Mouse (Mus musculus) heart, embryonic 12.5 days (tissue): ENCODE results near the gene Itgam. TPM values are rescaled to one million over a fixed set of nuclear protein-coding genes. Genes with fewer than 3 reads are reported as not detected.
"Not testable (repeated sequence)": the region's sequence is repeated elsewhere in the genome, so short reads cannot be mapped to it uniquely, and the experiment has no call there.

Source experiments
- ATAC-seq: fragments of 200-750 bp; cut with Nextera tagmentation; 2 replicates; pipeline ENCODE4 v1.8.0; 2017; ENCODE audit warnings: moderate TSS enrichment, moderate library complexity; ENCODE audit not compliant: insufficient number of reproducible peaks, low FRiP score
- H3K27ac ChIP-seq: fragments of 300-500 bp; sonication (generic); 2 replicates; pipeline ENCODE4 v1.5.1; 2016; ENCODE audit warnings: mild to moderate bottlenecking, moderate library complexity; ENCODE audit not compliant: poor library complexity, severe bottlenecking
- H3K27me3 ChIP-seq: fragments of 300-500 bp; sonication (generic); replicated peaks from 2 replicates; pipeline ENCODE4 v1.6.1; 2016; ENCODE audit warnings: mild to moderate bottlenecking, moderate library complexity
- H3K36me3 ChIP-seq: fragments of 300-500 bp; sonication (generic); 2 replicates; pipeline ENCODE4 v1.6.1; 2016; ENCODE audit warnings: mild to moderate bottlenecking, moderate library complexity
- H3K4me1 ChIP-seq: fragments of 300-500 bp; sonication (generic); replicated peaks from 2 replicates; pipeline ENCODE4 v1.6.1; 2016; ENCODE audit warnings: mild to moderate bottlenecking
- H3K4me2 ChIP-seq: fragments of 300-500 bp; sonication (generic); 2 replicates; pipeline ENCODE4 v1.6.1; 2016; ENCODE audit warnings: mild to moderate bottlenecking, moderate library complexity
- H3K4me3 ChIP-seq: fragments of 300-500 bp; sonication (generic); 2 replicates; pipeline ENCODE4 v1.5.1; 2016; ENCODE audit warnings: mild to moderate bottlenecking
- H3K9ac ChIP-seq: fragments of 300-500 bp; sonication (generic); 2 replicates; pipeline ENCODE4 v1.6.1; 2016; ENCODE audit warnings: mild to moderate bottlenecking, moderate library complexity
- H3K9me3 ChIP-seq: fragments of 300-500 bp; sonication (generic); replicated peaks from 2 replicates; pipeline ENCODE4 v1.6.1; 2016; ENCODE audit warnings: mild to moderate bottlenecking, moderate library complexity
- WGBS: fragments of 180-500 bp; shearing (Covaris S2); methylation state at CpG from one replicate; pipeline ENCODE4 v1.1.7; 2016; 5-methylcytosine and 5-hydroxymethylcytosine counted together
- polyA plus RNA-seq: library from polyadenylated mRNA; unstranded; fragments of >200 nt; fragmentation: Nextera tagmentation; extraction: Ambion mirVana; gene quantifications from 2 replicates; pipeline ENCODE4 v1.2.1, GENCODE M21; 2016

Gene Itgam
- 0.39 and 0.55 TPM in 2 replicates for polyA plus RNA-seq

GRCm38 (mm10) chr7:128062456-128062855 is at the start of gene Itgam, which contains the start of gene Gm49368:
Itgam (plus strand) TSS chr7:128062640.
Gm49368 (plus strand) TSS chr7:128062683.
- no peak for ATAC-seq

GRCm38 (mm10) chr7:128013116-128013515 is 49.3 kb upstream of the Itgam start:
- H3K9me3 ChIP-seq = peaks cover 1% of the 10 kb centered on the region; the same call in 1 of the 2 replicates
- H3K4me3 ChIP-seq = no peak overlapping the region
- no peak for ATAC-seq
- H3K9ac ChIP-seq = no peak overlapping the region
- H3K4me1 ChIP-seq = peaks cover 5% of the 10 kb centered on the region; the same call in 1 of the 2 replicates
- no peaks in the 10 kb centered on the region for H3K36me3 ChIP-seq
- no peak overlapping the region for H3K4me2 ChIP-seq
- no peak overlapping the region for H3K27ac ChIP-seq
- peaks cover 24% of the 10 kb centered on the region for H3K27me3 ChIP-seq
- WGBS = 83% methylated on average over 13 of the region's 13 CpGs

More at GRCm38 (mm10) chr7:128062456-128062855, at the start of gene Itgam, which contains the start of gene Gm49368:
- H3K27ac ChIP-seq = no peak within 1 kb of the TSS
- no peaks in the 10 kb centered on the region for H3K4me1 ChIP-seq
- no peak within 1 kb of the TSS for H3K9ac ChIP-seq
- H3K4me2 ChIP-seq = no peak within 1 kb of the TSS
- 0 out of 2 replicates have a peak, but pooled peaks cover 6% of the 10 kb centered on the region for H3K9me3 ChIP-seq
- H3K36me3 ChIP-seq = no peaks in the 10 kb centered on the region
- H3K27me3 ChIP-seq = no peaks in the 10 kb centered on the region
- H3K4me3 ChIP-seq = no peak within 1 kb of the TSS
- 82% methylated on average over 7 of the region's 7 CpGs for WGBS

GRCm38 (mm10) chr7:128016134-128016533 is 46.3 kb upstream of the Itgam start:
- not testable (repeated sequence) for H3K27me3 ChIP-seq, H3K4me2 ChIP-seq, H3K4me1 ChIP-seq, H3K9ac ChIP-seq, ATAC-seq, H3K4me3 ChIP-seq, H3K9me3 ChIP-seq, H3K36me3 ChIP-seq, H3K27ac ChIP-seq
- 54% methylated on average over 5 of the region's 5 CpGs for WGBS

- no peak overlapping the region for H3K27ac ChIP-seq
- no peak overlapping the region for H3K9ac ChIP-seq
- H3K4me3 ChIP-seq = no peak overlapping the region
- no peak overlapping the region for H3K4me2 ChIP-seq
- H3K27me3 ChIP-seq = no peaks in the 10 kb centered on the region
- 87% methylated on average over 6 of the region's 6 CpGs for WGBS
- no peak for ATAC-seq
- H3K4me1 ChIP-seq = no peaks in the 10 kb centered on the region
- peaks cover 3% of the 10 kb centered on the region; the same call in 1 of the 2 replicates for H3K9me3 ChIP-seq
- H3K36me3 ChIP-seq = no peaks in the 10 kb centered on the region
These were observed 45.8 kb upstream of the Itgam start for GRCm38 (mm10) chr7:128016650-128017049.

GRCm38 (mm10) chr7:128018275-128018674 is 44.2 kb upstream of the Itgam start:
- ATAC-seq = no peak
- H3K4me2 ChIP-seq = no peak overlapping the region
- no peaks in the 10 kb centered on the region for H3K4me1 ChIP-seq
- H3K4me3 ChIP-seq = no peak overlapping the region
- H3K27ac ChIP-seq = no peak overlapping the region
- 83% methylated on average over 3 of the region's 3 CpGs for WGBS
- no peak overlapping the region for H3K9ac ChIP-seq
- no peaks in the 10 kb centered on the region for H3K27me3 ChIP-seq
- H3K36me3 ChIP-seq = no peaks in the 10 kb centered on the region
- H3K9me3 ChIP-seq = peaks cover 3% of the 10 kb centered on the region; the same call in 1 of the 2 replicates

GRCm38 (mm10) chr7:128019187-128019586 is 43.3 kb upstream of the Itgam start:
- H3K27me3 ChIP-seq = no peaks in the 10 kb centered on the region
- no peaks in the 10 kb centered on the region for H3K4me1 ChIP-seq
- no peaks in the 10 kb centered on the region for H3K36me3 ChIP-seq
- H3K4me3 ChIP-seq = no peak overlapping the region
- H3K4me2 ChIP-seq = no peak overlapping the region
- H3K9ac ChIP-seq = no peak overlapping the region
- no peak overlapping the region for H3K27ac ChIP-seq
- H3K9me3 ChIP-seq = peaks cover 3% of the 10 kb centered on the region; the same call in 1 of the 2 replicates
- no peak for ATAC-seq
- 59% methylated on average over 2 of the region's 2 CpGs for WGBS

GRCm38 (mm10) chr7:128022974-128023373 is 39.5 kb upstream of the Itgam start:
- peaks cover 3% of the 10 kb centered on the region; the same call in 1 of the 2 replicates for H3K9me3 ChIP-seq
- H3K9ac ChIP-seq = no peak overlapping the region
- H3K27me3 ChIP-seq = no peaks in the 10 kb centered on the region
- H3K4me3 ChIP-seq = no peak overlapping the region
- no peaks in the 10 kb centered on the region for H3K4me1 ChIP-seq
- 57% methylated on average over 8 of the region's 8 CpGs for WGBS
- no peak for ATAC-seq
- H3K27ac ChIP-seq = no peak overlapping the region
- no peak overlapping the region for H3K4me2 ChIP-seq
- no peaks in the 10 kb centered on the region for H3K36me3 ChIP-seq

GRCm38 (mm10) chr7:128023565-128023964 is 38.9 kb upstream of the Itgam start:
- Histone ChIP-seq H3K4me2 (no peak overlapping the region), H3K9ac (no peak overlapping the region), H3K4me3 (no peak overlapping the region), H3K27me3 (no peaks in the 10 kb centered on the region), H3K4me1 (no peaks in the 10 kb centered on the region), H3K9me3 (no peaks in the 10 kb centered on the region), H3K27ac (no peak overlapping the region), H3K36me3 (no peaks in the 10 kb centered on the region)
- WGBS = 80% methylated on average over 4 of the region's 4 CpGs
- ATAC-seq = no peak

GRCm38 (mm10) chr7:128024364-128024763 is 38.1 kb upstream of the Itgam start:
- no peak overlapping the region for H3K27ac ChIP-seq
- no peak overlapping the region for H3K4me3 ChIP-seq
- no peaks in the 10 kb centered on the region for H3K4me1 ChIP-seq
- whole genome bisulfite sequencing = 85% methylated on average over 9 of the region's 9 CpGs
- H3K4me2 ChIP-seq = no peak overlapping the region
- no peaks in the 10 kb centered on the region for H3K36me3 ChIP-seq
- ATAC-seq = no peak
- no peaks in the 10 kb centered on the region for H3K9me3 ChIP-seq
- H3K27me3 ChIP-seq = no peaks in the 10 kb centered on the region
- H3K9ac ChIP-seq = no peak overlapping the region

GRCm38 (mm10) chr7:128024932-128025331 is 37.5 kb upstream of the Itgam start:
- H3K36me3 ChIP-seq = no peaks in the 10 kb centered on the region

GRCm38 (mm10) chr7:128025381-128025780 is 37.1 kb upstream of the Itgam start:
- Histone ChIP-seq H3K9ac (no peak overlapping the region), H3K4me3 (no peak overlapping the region), H3K4me1 (no peaks in the 10 kb centered on the region), H3K4me2 (no peak overlapping the region), H3K27ac (no peak overlapping the region), H3K27me3 (no peaks in the 10 kb centered on the region), H3K9me3 (no peaks in the 10 kb centered on the region), H3K36me3 (no peaks in the 10 kb centered on the region)
- WGBS = 62% methylated on average over 4 of the region's 4 CpGs
- no peak for ATAC-seq

More at GRCm38 (mm10) chr7:128024932-128025331, 37.5 kb upstream of the Itgam start:
- Histone ChIP-seq H3K9ac (no peak overlapping the region), H3K27me3 (no peaks in the 10 kb centered on the region), H3K4me2 (no peak overlapping the region), H3K4me1 (no peaks in the 10 kb centered on the region), H3K4me3 (no peak overlapping the region), H3K9me3 (no peaks in the 10 kb centered on the region), H3K27ac (no peak overlapping the region)
- ATAC-seq = no peak
- WGBS = 73% methylated on average over 4 of the region's 4 CpGs

- 41% methylated on average over 9 of the region's 9 CpGs for WGBS
- peak; percentile 64; the same call in 1 of the 2 replicates for ATAC-seq
- Histone ChIP-seq H3K4me2 (no peak overlapping the region), H3K9me3 (no peaks in the 10 kb centered on the region), H3K4me1 (no peaks in the 10 kb centered on the region), H3K27me3 (no peaks in the 10 kb centered on the region), H3K27ac (no peak overlapping the region), H3K4me3 (no peak overlapping the region), H3K36me3 (no peaks in the 10 kb centered on the region), H3K9ac (no peak overlapping the region)
These were observed 30.9 kb upstream of the Itgam start for GRCm38 (mm10) chr7:128031403-128031976.
